Mouse (Mus musculus) kidney, adult 2 months (tissue): ENCODE results near the gene Ppp2r5c. TPM values are rescaled to one million over a fixed set of nuclear protein-coding genes. Genes with fewer than 3 reads are reported as not detected.

Experiments
- DNase-seq: peaks from one replicate; pipeline ENCODE4 v3.0.0; 2021
- H3K27ac ChIP-seq: fragments of 200-500 bp; 2 replicates; pipeline ENCODE4 v1.5.1; 2012; ENCODE audit warnings: low read depth, low read length, control low read depth, inconsistent platforms; ENCODE audit not compliant: insufficient read depth
- H3K27me3 ChIP-seq: fragments of 200-500 bp; replicated peaks from 2 replicates; pipeline ENCODE4 v1.6.1; 2012; ENCODE audit warnings: mild to moderate bottlenecking, moderate library complexity, low read length, inconsistent platforms; ENCODE audit not compliant: control insufficient read depth, insufficient read depth
- H3K36me3 ChIP-seq: fragments of 200-500 bp; 2 replicates; pipeline ENCODE4 v1.6.1; 2012; ENCODE audit warnings: mild to moderate bottlenecking, moderate library complexity, low read length, inconsistent platforms; ENCODE audit not compliant: control insufficient read depth, insufficient read depth
- H3K4me1 ChIP-seq: fragments of 200-500 bp; 2 replicates; pipeline ENCODE4 v1.6.1; 2011; ENCODE audit warnings: low read length; ENCODE audit not compliant: control insufficient read depth, insufficient read depth
- H3K4me3 ChIP-seq: fragments of 200-500 bp; 2 replicates; pipeline ENCODE4 v1.5.1; 2011; ENCODE audit warnings: mild to moderate bottlenecking, low read depth, low read length, control low read depth; ENCODE audit not compliant: insufficient read depth
- CTCF ChIP-seq: fragments of 200-500 bp; conservative IDR thresholded peaks from 2 replicates; pipeline ENCODE4 v1.5.1; 2011; ENCODE audit warnings: low read depth, mild to moderate bottlenecking, control low read depth, low read length, moderate library complexity, mixed read lengths; ENCODE audit not compliant: insufficient read depth, insufficient read length
- POLR2A ChIP-seq: fragments of 200-500 bp; IDR thresholded peaks from one replicate; pipeline ENCODE4 v1.6.1; 2011; ENCODE audit warnings: low read depth, low read length, control low read depth
- WGBS: fragments of 180-500 bp; shearing (Covaris S2); methylation state at CpG from one replicate; pipeline ENCODE4 v1.1.7; 2018; 5-methylcytosine and 5-hydroxymethylcytosine counted together
- polyA plus RNA-seq: library from polyadenylated mRNA; depleted of rRNA; stranded (reverse); fragments of >200 nt; gene quantifications from 2 replicates; pipeline ENCODE4 v1.2.3, GENCODE M21; 2012

Ppp2r5c gene
- polyA plus RNA-seq, 1 experiment: 41.3 TPM

- no peak for DNase-seq
- no peak overlapping the region for H3K4me3 ChIP-seq
- no peak overlapping the region for H3K27ac ChIP-seq
- no peaks in the 10 kb centered on the region for H3K27me3 ChIP-seq
- no peaks in the 10 kb centered on the region for H3K36me3 ChIP-seq
- H3K4me1 ChIP-seq: no peaks in the 10 kb centered on the region
- TF ChIP-seq CTCF (no peak), POLR2A (no peak)
- WGBS: 68% methylated on average over 13 of the region's 13 CpGs
These were observed 20.4 kb upstream of the Ppp2r5c start for GRCm38 (mm10) chr12:110426417-110427010.

- H3K27me3 ChIP-seq: no peaks in the 10 kb centered on the region
- H3K4me1 ChIP-seq: no peaks in the 10 kb centered on the region
- TF ChIP-seq CTCF (no peak), POLR2A (no peak)
- no peak overlapping the region for H3K27ac ChIP-seq
- H3K36me3 ChIP-seq: no peaks in the 10 kb centered on the region
- 65% methylated on average over 12 of the region's 12 CpGs for WGBS
- H3K4me3 ChIP-seq: no peak overlapping the region
- no peak for DNase-seq
These were observed 17.5 kb upstream of the Ppp2r5c start for GRCm38 (mm10) chr12:110429340-110429973.

GRCm38 (mm10) chr12:110429990-110430389, 16.9 kb upstream of the Ppp2r5c start:
- no peak for DNase-seq
- 87% methylated on average over 10 of the region's 10 CpGs for WGBS
- Histone ChIP-seq H3K27ac (no peak overlapping the region), H3K36me3 (no peaks in the 10 kb centered on the region), H3K4me1 (no peaks in the 10 kb centered on the region), H3K27me3 (no peaks in the 10 kb centered on the region), H3K4me3 (no peak overlapping the region)
- no peak for TF ChIP-seq POLR2A
- TF ChIP-seq CTCF: no peak

- H3K27me3 ChIP-seq: no peaks in the 10 kb centered on the region
- H3K36me3 ChIP-seq: no peaks in the 10 kb centered on the region
- H3K4me1 ChIP-seq: 0 out of 2 replicates have a peak, but pooled peaks cover 2% of the 10 kb centered on the region
- TF ChIP-seq CTCF: no peak
- TF ChIP-seq POLR2A: no peak
- H3K27ac ChIP-seq: no peak overlapping the region
- H3K4me3 ChIP-seq: no peak overlapping the region
- peak; percentile 64 for DNase-seq
- WGBS: 37% methylated on average over 7 of the region's 7 CpGs
These were observed 15.1 kb upstream of the Ppp2r5c start for GRCm38 (mm10) chr12:110431805-110432204.

GRCm38 (mm10) chr12:110436638-110437366, 10.1 kb upstream of the Ppp2r5c start:
- Histone ChIP-seq H3K36me3 (no peaks in the 10 kb centered on the region), H3K27ac (no peak overlapping the region), H3K4me1 (0 out of 2 replicates have a peak, but pooled peaks cover 3% of the 10 kb centered on the region), H3K27me3 (no peaks in the 10 kb centered on the region), H3K4me3 (no peak overlapping the region)
- no peak for TF ChIP-seq CTCF
- TF ChIP-seq POLR2A: no peak
- 31% methylated on average over 9 of the region's 9 CpGs for WGBS
- DNase-seq: peak; percentile 30

GRCm38 (mm10) chr12:110437367-110437703, 9.6 kb upstream of the Ppp2r5c start:
- no peaks in the 10 kb centered on the region for H3K36me3 ChIP-seq
- TF ChIP-seq POLR2A: no peak
- peak; percentile 59 for TF ChIP-seq CTCF
- no peaks in the 10 kb centered on the region for H3K27me3 ChIP-seq
- 52% methylated on average over 7 of the region's 7 CpGs for WGBS
- no peak overlapping the region for H3K27ac ChIP-seq
- H3K4me1 ChIP-seq: peaks cover 3% of the 10 kb centered on the region; the same call in 1 of the 2 replicates
- no peak for DNase-seq
- H3K4me3 ChIP-seq: no peak overlapping the region

GRCm38 (mm10) chr12:110438367-110438973, 8.4 kb upstream of the Ppp2r5c start:
- Histone ChIP-seq H3K4me3 (no peak overlapping the region), H3K27me3 (no peaks in the 10 kb centered on the region), H3K4me1 (peaks cover 3% of the 10 kb centered on the region; the same call in 1 of the 2 replicates), H3K27ac (no peak overlapping the region), H3K36me3 (no peaks in the 10 kb centered on the region)
- no peak for DNase-seq
- TF ChIP-seq CTCF (peak; percentile 39), POLR2A (no peak)
- whole genome bisulfite sequencing: 60% methylated on average over 5 of the region's 5 CpGs
